Mouse (Mus musculus) kidney, embryonic 14.5 days (tissue): Measurements from ENCODE around the gene Prr7. TPM values are rescaled to one million over a fixed set of nuclear protein-coding genes. Genes with fewer than 3 reads are reported as not detected.

Experiments
- ATAC-seq: fragments of 200-750 bp; cut with Nextera tagmentation; 2 replicates; pipeline ENCODE4 v1.8.0; 2017; ENCODE audit warnings: moderate number of reproducible peaks, mild to moderate bottlenecking, moderate TSS enrichment, moderate library complexity; ENCODE audit not compliant: low FRiP score, low TSS enrichment
- H3K27ac ChIP-seq: fragments of 300-500 bp; sonication (generic); 2 replicates; pipeline ENCODE4 v1.5.1; 2014; ENCODE audit warnings: low read depth, mild to moderate bottlenecking, low read length, moderate library complexity, mixed read lengths
- H3K27me3 ChIP-seq: fragments of 300-500 bp; sonication (generic); 2 replicates; pipeline ENCODE4 v1.6.1; 2014; ENCODE audit warnings: mild to moderate bottlenecking, low read length; ENCODE audit not compliant: control insufficient read depth, insufficient read depth
- H3K36me3 ChIP-seq: fragments of 300-500 bp; sonication (generic); 2 replicates; pipeline ENCODE4 v1.6.1; 2014; ENCODE audit warnings: low read length, mixed read lengths; ENCODE audit not compliant: control insufficient read depth, insufficient read depth
- H3K4me1 ChIP-seq: fragments of 300-500 bp; sonication (generic); 2 replicates; pipeline ENCODE4 v1.6.1; 2014; ENCODE audit warnings: low read length, mixed read lengths; ENCODE audit not compliant: control insufficient read depth, insufficient read depth
- H3K4me2 ChIP-seq: fragments of 300-500 bp; sonication (generic); replicated peaks from 2 replicates; pipeline ENCODE4 v1.6.1; 2014; ENCODE audit warnings: low read depth, mild to moderate bottlenecking, low read length
- H3K4me3 ChIP-seq: fragments of 300-500 bp; sonication (generic); 2 replicates; pipeline ENCODE4 v1.5.1; 2014; ENCODE audit warnings: mild to moderate bottlenecking, low read length
- H3K9ac ChIP-seq: fragments of 300-500 bp; sonication (generic); 2 replicates; pipeline ENCODE4 v1.6.1; 2014; ENCODE audit warnings: low read depth, mild to moderate bottlenecking, low read length, moderate library complexity
- H3K9me3 ChIP-seq: fragments of 300-500 bp; sonication (generic); 2 replicates; pipeline ENCODE4 v1.6.1; 2016; ENCODE audit warnings: low read length; ENCODE audit not compliant: control insufficient read depth
- WGBS: fragments of 180-500 bp; shearing (Covaris S2); extraction: QIAGEN DNeasy Blood & Tissue Kit; methylation state at CpG from one replicate; pipeline ENCODE4 v1.1.7; 2014; 5-methylcytosine and 5-hydroxymethylcytosine counted together
- polyA plus RNA-seq: library from polyadenylated mRNA; unstranded; fragments of >200 nt; fragmentation: Nextera tagmentation; extraction: Ambion mirVana; gene quantifications from 2 replicates; pipeline ENCODE4 v1.2.1, GENCODE M21; 2014

Prr7 gene
- polyA plus RNA-seq, 1 experiment from 2014 or later: 0.77 TPM

- H3K27ac ChIP-seq: no peak overlapping the region
- no peak for ATAC-seq
- peaks cover 23% of the 10 kb centered on the region for H3K4me1 ChIP-seq
- H3K9me3 ChIP-seq: no peaks in the 10 kb centered on the region
- peak overlapping the region; percentile 80 for H3K4me2 ChIP-seq
- peaks cover 20% of the 10 kb centered on the region for H3K36me3 ChIP-seq
- peak overlapping the region; percentile 88 for H3K4me3 ChIP-seq
- WGBS: 78% methylated on average over 6 of the region's 6 CpGs
- H3K9ac ChIP-seq: peak overlapping the region; percentile 96; the same call in 1 of the 2 replicates
- H3K27me3 ChIP-seq: no peaks in the 10 kb centered on the region
These were observed 17.5 kb upstream of the Prr7 start for GRCm38 (mm10) chr13:55446483-55447105.

DNA sequence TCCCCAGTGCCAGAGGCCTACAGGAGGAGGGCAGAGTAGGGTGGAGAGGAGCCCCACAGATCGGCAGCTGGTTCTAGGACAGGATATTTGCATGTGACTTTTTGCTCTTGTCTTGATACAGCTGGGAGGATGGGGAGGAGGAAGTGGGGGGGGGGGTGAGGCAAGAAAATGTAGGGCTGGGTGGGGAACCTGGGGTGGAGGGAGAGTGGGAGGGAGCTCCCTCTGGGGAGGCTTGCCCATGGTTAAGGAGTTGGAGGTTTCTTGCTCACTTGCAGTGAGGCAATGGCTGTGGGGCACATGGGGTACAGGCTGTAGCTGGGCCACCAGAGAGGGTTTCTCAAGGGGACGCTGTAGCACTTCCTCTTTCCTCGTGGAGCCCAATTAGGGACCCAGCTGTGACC lies 16.5 kb upstream of the Prr7 start:
- Histone ChIP-seq H3K4me1 (peaks cover 23% of the 10 kb centered on the region), H3K4me3 (no peak overlapping the region), H3K36me3 (peaks cover 30% of the 10 kb centered on the region), H3K9ac (no peak overlapping the region), H3K27me3 (no peaks in the 10 kb centered on the region), H3K27ac (no peak overlapping the region), H3K4me2 (no peak overlapping the region), H3K9me3 (no peaks in the 10 kb centered on the region)
- WGBS: 43% methylated on average over 3 of the region's 3 CpGs
- ATAC-seq: no peak

GRCm38 (mm10) chr13:55448131-55448530 lies 15.9 kb upstream of the Prr7 start:
- Histone ChIP-seq H3K4me2 (no peak overlapping the region), H3K4me3 (no peak overlapping the region), H3K9me3 (no peaks in the 10 kb centered on the region), H3K9ac (no peak overlapping the region), H3K27ac (no peak overlapping the region), H3K27me3 (no peaks in the 10 kb centered on the region), H3K36me3 (peaks cover 36% of the 10 kb centered on the region), H3K4me1 (peaks cover 23% of the 10 kb centered on the region)
- no peak for ATAC-seq
- WGBS: 93% methylated on average over 5 of the region's 5 CpGs

DNA sequence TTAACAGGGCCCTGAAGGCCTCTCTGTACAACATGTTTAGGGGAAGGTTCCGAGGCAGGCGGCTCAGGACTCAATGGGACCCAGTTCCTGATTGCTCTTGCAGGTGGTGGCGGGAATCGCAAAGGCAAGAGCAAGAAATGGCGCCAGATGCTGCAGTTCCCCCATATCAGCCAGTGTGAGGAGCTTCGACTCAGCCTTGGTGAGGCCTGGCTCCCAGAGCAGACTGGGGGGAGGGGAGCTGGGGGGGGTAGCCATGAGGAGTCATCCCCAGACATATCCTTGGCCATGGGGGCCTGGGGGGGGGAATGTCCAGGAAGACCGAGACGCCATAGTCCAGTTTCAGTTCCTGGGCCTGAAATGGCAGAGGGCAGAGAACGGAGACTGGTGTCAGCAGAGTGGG lies 14.9 kb upstream of the Prr7 start:
- 95% methylated on average over 9 of the region's 9 CpGs for WGBS
- H3K36me3 ChIP-seq: peaks cover 46% of the 10 kb centered on the region
- ATAC-seq: no peak

DNA sequence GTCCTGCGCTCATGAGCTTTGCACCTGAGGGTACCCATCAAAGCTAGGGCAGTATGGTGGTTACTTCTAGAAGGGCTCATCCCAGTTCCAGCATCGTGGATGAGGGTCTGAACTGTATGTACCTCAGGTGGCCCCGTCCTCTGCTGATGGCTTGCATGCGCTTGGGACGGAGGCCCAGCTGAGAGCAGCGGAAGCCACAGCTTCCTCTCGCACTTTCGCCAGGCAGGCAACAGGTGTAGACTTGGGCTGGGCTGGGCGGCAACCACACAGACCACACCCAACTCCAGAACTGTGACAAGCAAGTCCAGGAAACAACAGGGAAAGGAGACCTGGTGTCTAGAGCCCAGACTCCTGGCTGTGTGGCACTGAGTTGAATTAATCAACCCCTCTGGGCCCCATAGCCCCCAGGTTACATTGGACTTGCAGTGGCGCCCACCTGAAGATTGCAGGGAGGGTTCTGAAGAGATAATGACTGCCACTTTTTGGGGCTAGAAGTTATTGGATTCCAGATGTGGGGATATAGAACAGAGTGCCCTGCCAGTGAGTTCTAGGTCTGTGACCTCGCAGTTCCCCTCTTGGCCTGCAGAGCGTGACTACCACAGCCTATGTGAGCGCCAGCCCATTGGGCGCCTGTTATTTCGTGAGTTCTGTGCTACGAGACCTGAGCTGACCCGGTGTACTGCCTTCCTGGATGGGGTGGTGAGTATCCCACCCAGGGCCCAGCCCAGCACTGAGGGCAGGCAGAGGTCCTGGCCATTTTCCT lies 14.2 kb upstream of the Prr7 start:
- no peaks in the 10 kb centered on the region for H3K9me3 ChIP-seq
- 93% methylated on average over 17 of the region's 17 CpGs for WGBS
- no peak overlapping the region for H3K4me3 ChIP-seq
- ATAC-seq: no peak
- H3K9ac ChIP-seq: no peak overlapping the region
- no peak overlapping the region for H3K4me2 ChIP-seq
- H3K36me3 ChIP-seq: peaks cover 52% of the 10 kb centered on the region
- H3K27me3 ChIP-seq: no peaks in the 10 kb centered on the region
- H3K27ac ChIP-seq: no peak overlapping the region
- H3K4me1 ChIP-seq: peaks cover 18% of the 10 kb centered on the region

More for the DNA sequence above, 14.9 kb upstream of the Prr7 start:
- Histone ChIP-seq H3K4me1 (peaks cover 18% of the 10 kb centered on the region), H3K27me3 (no peaks in the 10 kb centered on the region), H3K4me3 (no peak overlapping the region), H3K9me3 (no peaks in the 10 kb centered on the region), H3K4me2 (no peak overlapping the region), H3K9ac (no peak overlapping the region), H3K27ac (no peak overlapping the region)

DNA sequence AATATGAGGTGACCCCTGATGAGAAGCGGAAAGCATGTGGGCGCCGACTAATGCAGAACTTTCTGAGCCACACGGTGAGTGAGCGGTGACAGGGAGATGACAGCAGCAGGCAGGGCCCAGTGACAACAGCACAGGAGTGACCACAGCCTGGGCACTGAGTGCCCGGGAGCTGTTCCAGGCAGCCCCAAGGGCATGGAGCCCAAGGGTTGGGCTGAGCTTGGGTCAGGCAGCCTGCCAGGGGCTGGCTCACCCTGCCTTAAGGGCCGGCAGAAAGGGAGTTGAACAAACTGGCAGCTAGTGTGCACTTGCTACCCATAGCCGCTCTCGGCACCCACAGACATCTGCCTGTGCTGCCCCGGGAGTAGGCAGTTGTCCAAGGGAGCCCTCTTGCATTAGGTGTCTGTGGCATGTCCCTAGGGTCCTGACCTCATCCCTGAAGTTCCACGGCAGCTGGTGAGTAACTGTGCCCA lies 13.5 kb upstream of the Prr7 start:
- no peak overlapping the region for H3K27ac ChIP-seq
- ATAC-seq: no peak
- H3K9me3 ChIP-seq: no peaks in the 10 kb centered on the region
- no peaks in the 10 kb centered on the region for H3K27me3 ChIP-seq
- no peak overlapping the region for H3K4me2 ChIP-seq
- H3K36me3 ChIP-seq: peaks cover 59% of the 10 kb centered on the region
- WGBS: 89% methylated on average over 11 of the region's 11 CpGs
- no peak overlapping the region for H3K4me3 ChIP-seq
- peaks cover 18% of the 10 kb centered on the region for H3K4me1 ChIP-seq
- no peak overlapping the region for H3K9ac ChIP-seq

DNA sequence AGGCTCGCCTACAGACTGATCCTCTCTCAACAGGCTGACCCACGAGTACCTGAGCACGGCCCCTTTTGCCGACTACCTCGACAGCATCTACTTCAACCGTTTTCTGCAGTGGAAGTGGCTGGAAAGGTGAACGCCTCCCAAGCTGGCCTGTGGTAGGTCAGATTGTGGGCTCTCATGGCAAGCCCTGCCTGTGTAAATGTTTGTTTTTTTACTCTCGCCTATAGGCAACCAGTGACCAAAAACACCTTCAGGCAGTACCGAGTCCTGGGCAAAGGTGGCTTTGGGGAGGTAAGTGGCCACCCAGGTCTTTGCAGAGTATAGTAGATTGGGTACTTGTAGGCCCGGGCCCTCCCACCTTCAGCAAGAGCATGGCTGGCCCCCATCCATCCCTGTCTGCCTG lies 12.8 kb upstream of the Prr7 start:
- Histone ChIP-seq H3K9me3 (no peaks in the 10 kb centered on the region), H3K4me2 (no peak overlapping the region), H3K4me1 (peaks cover 14% of the 10 kb centered on the region), H3K4me3 (no peak overlapping the region), H3K27ac (no peak overlapping the region), H3K27me3 (no peaks in the 10 kb centered on the region), H3K36me3 (peaks cover 66% of the 10 kb centered on the region), H3K9ac (no peak overlapping the region)
- ATAC-seq: no peak
- WGBS: 93% methylated on average over 10 of the region's 10 CpGs

- Histone ChIP-seq H3K9ac (no peak overlapping the region), H3K27ac (no peak overlapping the region), H3K27me3 (no peaks in the 10 kb centered on the region), H3K4me1 (peaks cover 7% of the 10 kb centered on the region; the same call in 1 of the 2 replicates), H3K4me2 (no peak overlapping the region), H3K36me3 (peaks cover 70% of the 10 kb centered on the region), H3K4me3 (no peak overlapping the region), H3K9me3 (no peaks in the 10 kb centered on the region)
- no peak for ATAC-seq
- 96% methylated on average over 16 of the region's 16 CpGs for WGBS
These were observed 12.1 kb upstream of the Prr7 start for GRCm38 (mm10) chr13:55451785-55452549.
